Mouse (Mus musculus) spleen, adult 2 months (tissue): Measurements from ENCODE around the gene Pknox2.

Source experiments
- CTCF ChIP-seq: fragments of 200-500 bp; IDR thresholded peaks from 2 replicates; pipeline ENCODE4 v1.5.1; 2011; ENCODE audit warnings: mild to moderate bottlenecking, inconsistent platforms; ENCODE audit not compliant: insufficient read depth, insufficient read length, insufficient replicate concordance; ENCODE audit errors: extremely low read depth
- POLR2A ChIP-seq: fragments of 200-500 bp; IDR thresholded peaks from 2 replicates; pipeline ENCODE4 v1.6.1; 2011; ENCODE audit warnings: low read depth, low read length, inconsistent platforms

GRCm38 (mm10) chr9:36883569-36883968 lies 263.6 kb downstream of the Pknox2 start:
- TF ChIP-seq CTCF (no peak), POLR2A (no peak)
